17 mouse cellular contexts compared by ENCODE assay signal in the genomic region with DNA sequence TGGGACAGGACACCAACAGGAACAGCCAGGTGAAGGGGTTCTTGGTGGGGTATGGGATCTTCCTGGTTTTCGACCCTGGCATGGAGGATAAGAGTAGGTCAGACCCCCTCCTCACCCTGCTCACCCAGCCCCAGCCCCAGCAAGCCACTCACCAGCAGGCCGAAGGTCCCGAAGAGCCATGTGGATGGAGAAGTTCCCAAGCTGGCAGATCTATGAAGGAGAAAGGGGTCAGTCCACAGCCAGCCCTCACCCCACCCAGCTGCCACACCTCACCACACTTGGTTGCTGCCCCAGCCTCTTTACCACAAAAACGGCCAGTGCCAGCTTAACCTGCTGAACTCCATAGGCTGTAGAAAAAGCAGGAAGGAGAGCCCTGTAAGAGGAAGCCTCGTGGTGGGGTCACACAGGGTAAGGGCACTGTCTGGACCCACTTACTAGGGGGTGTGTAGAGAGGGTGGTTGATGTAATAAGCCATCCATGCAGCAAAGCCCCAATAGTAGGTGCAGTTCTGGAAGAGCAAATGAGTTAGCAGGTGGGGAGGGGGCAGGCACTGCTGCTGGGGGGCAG. TPM values are rescaled to one million over a fixed set of nuclear protein-coding genes. Genes with fewer than 3 reads are reported as not detected.
A peak's percentile ranks its signal among the peaks of the same experiment; 100 is the strongest.
DNase-seq lines count a peak whose midpoint lies in the region; ATAC-seq lines count a peak whose summit lies in the region.
"Had no signal": no experiment of that assay in that cellular context is flagged by ENCODE, and none has a peak within 500 bp of the region (broad histone marks: within the 10 kb centered on the region; RNA-seq: fewer than 3 reads in every experiment).

No protein-coding gene starts in this region.

- no peak overlapping the region for H3K27ac ChIP-seq in heart, embryonic 13.5 days (replicated peaks)
- H3K27ac ChIP-seq: limb, embryonic 12.5 days had no signal

- no peaks in the 10 kb centered on the region for H3K27me3 ChIP-seq in heart, embryonic 13.5 days (replicated peaks)
- H3K27me3 ChIP-seq: heart, embryonic 15.5 days; limb, embryonic 12.5 days had no signal

- peak; percentile 4 for DNase-seq in adrenal gland, adult 2 months
- DNase-seq in adrenal gland, postnatal 25 days: no peak
- no peak for DNase-seq in heart, postnatal 36 days
- peak; percentile 7 to 13 for DNase-seq in spleen, postnatal 10 days (ENCODE audit: low spot score in 2 of 2)
- no peak for DNase-seq in spleen, adult 12 weeks (ENCODE audit: low spot score)
- no peak for DNase-seq in urinary bladder, adult 18-20 months (ENCODE audit: low spot score in 2 of 2)
- DNase-seq: forebrain, postnatal 0 days had no signal

- no peak for ATAC-seq in heart, embryonic 13.5 days (ENCODE audit: extremely low read depth, insufficient number of reproducible peaks, low FRiP score, low TSS enrichment)
- peak; percentile 19; the same call in 1 of the 2 replicates for ATAC-seq in megakaryocyte, adult 5-6 weeks (ENCODE audit: poor library complexity, severe bottlenecking)
- ATAC-seq: forebrain, postnatal 0 days had no signal

- H3K4me1 ChIP-seq in heart, embryonic 13.5 days: peaks cover 64% of the 10 kb centered on the region

- 0 out of 2 replicates have a peak overlapping the region, but pooled peaks have one; percentile 50 for H3K9ac ChIP-seq in heart, embryonic 13.5 days
- H3K9ac ChIP-seq: forebrain, postnatal 0 days; heart, embryonic 15.5 days; limb, embryonic 12.5 days had no signal

- intact Hi-C loops in heart, postnatal 36 days (cut with DNase I): no loop called here

- no peak overlapping the region for H3K4me2 ChIP-seq in heart, embryonic 13.5 days
- H3K4me2 ChIP-seq: heart, embryonic 15.5 days; limb, embryonic 12.5 days had no signal

- no peaks in the 10 kb centered on the region for H3K9me3 ChIP-seq in heart, embryonic 13.5 days
- H3K9me3 ChIP-seq: heart, embryonic 15.5 days; limb, embryonic 12.5 days had no signal

- 86% methylated on average over 5 of the region's 5 CpGs for WGBS in heart, embryonic 13.5 days

- peaks cover 50% of the 10 kb centered on the region for H3K36me3 ChIP-seq in heart, embryonic 13.5 days

- no peak overlapping the region for H3K4me3 ChIP-seq in heart, embryonic 13.5 days
- H3K4me3 ChIP-seq: heart, embryonic 15.5 days; limb, embryonic 12.5 days had no signal

RNA-seq across cellular contexts. Expression of a gene that starts 5.9 kb away (rescaled TPM):
- total RNA-seq in adrenal gland, adult 2 months (2021): 100 to 1,000 TPM; 209 to 258 TPM
- 402 and 495 TPM in 2 replicates for polyA plus RNA-seq in adrenal gland, adult 2 months (2012; rRNA removed)
- 223 and 229 TPM in 2 replicates for total RNA-seq in adrenal gland, postnatal 25 days (2021)
- polyA plus RNA-seq in heart, embryonic 13.5 days (2015; fragmentation: Nextera tagmentation; extraction: Ambion mirVana): 524 and 602 TPM in 2 replicates
- total RNA-seq in heart, postnatal 36 days (2021): 100 to 1,000 TPM; 712 to 745 TPM
- 132 and 161 TPM in 2 replicates for total RNA-seq in megakaryocyte, adult 5-6 weeks (2015)
- total RNA-seq in megakaryocyte, adult 5-6 weeks (2017): 205 and 227 TPM in 2 replicates

RNA-seq across cellular contexts. Expression of a gene that starts 35.4 kb away (rescaled TPM):
- 100 to 1,000 TPM; 409 to 723 TPM for total RNA-seq in adrenal gland, adult 2 months (2021)
- polyA plus RNA-seq in adrenal gland, adult 2 months (2012; rRNA removed): 1,113 and 1,272 TPM in 2 replicates
- total RNA-seq in adrenal gland, postnatal 25 days (2021): 582 and 661 TPM in 2 replicates
- polyA plus RNA-seq in heart, embryonic 13.5 days (2015; fragmentation: Nextera tagmentation; extraction: Ambion mirVana): 438 and 474 TPM in 2 replicates
- 100 to 1,000 TPM; 431 to 554 TPM for total RNA-seq in heart, postnatal 36 days (2021)
- total RNA-seq in megakaryocyte, adult 5-6 weeks (2015): 282 and 314 TPM in 2 replicates
- 248 and 255 TPM in 2 replicates for total RNA-seq in megakaryocyte, adult 5-6 weeks (2017)

RNA-seq across cellular contexts. Expression of a gene that starts 35.7 kb away (rescaled TPM):
- 10 to 100 TPM; 21.8 to 61.9 TPM for total RNA-seq in adrenal gland, adult 2 months (2021)
- 21.8 and 27.3 TPM in 2 replicates for polyA plus RNA-seq in adrenal gland, adult 2 months (2012; rRNA removed)
- total RNA-seq in adrenal gland, postnatal 25 days (2021): 27.7 and 28.0 TPM in 2 replicates
- 41.4 and 47.4 TPM in 2 replicates for polyA plus RNA-seq in heart, embryonic 13.5 days (2015; fragmentation: Nextera tagmentation; extraction: Ambion mirVana)
- 10 to 100 TPM; 10.7 to 16.0 TPM for total RNA-seq in heart, postnatal 36 days (2021)
- total RNA-seq in megakaryocyte, adult 5-6 weeks (2015): 40.0 and 40.7 TPM in 2 replicates
- total RNA-seq in megakaryocyte, adult 5-6 weeks (2017): 26.4 and 34.4 TPM in 2 replicates

RNA-seq across cellular contexts. Expression of a gene that starts 36.7 kb away (rescaled TPM):
- total RNA-seq in adrenal gland, adult 2 months (2021): not detected
- not detected in 2 replicates for polyA plus RNA-seq in adrenal gland, adult 2 months (2012; rRNA removed)
- not detected in 2 replicates for total RNA-seq in adrenal gland, postnatal 25 days (2021)
- polyA plus RNA-seq in heart, embryonic 13.5 days (2015; fragmentation: Nextera tagmentation; extraction: Ambion mirVana): not detected in 2 replicates
- total RNA-seq in heart, postnatal 36 days (2021): not detected
- total RNA-seq in megakaryocyte, adult 5-6 weeks (2015): not detected in 2 replicates
- not detected in 2 replicates for total RNA-seq in megakaryocyte, adult 5-6 weeks (2017)
- total RNA-seq: adrenal gland, adult 8-10 months; forebrain, postnatal 0 days; gastrocnemius, postnatal 25 days; layer of hippocampus, postnatal 25 days; monocyte, adult 5-6 weeks had no signal
- polyA plus RNA-seq: forebrain, postnatal 0 days; heart, embryonic 15.5 days; limb, embryonic 12.5 days; lung, embryonic 16.5 days; neural tube, embryonic 14.5 days had no signal

Comparison
In these comparisons a context has a peak if more than half of its experiments do, and no peak if none do; other contexts are left out.
1. DNase-seq: peak in adrenal gland, adult 2 months (single experiment) and spleen, postnatal 10 days (2 of 2); none in adrenal gland, postnatal 25 days (single experiment), heart, postnatal 36 days (0 of 2), spleen, adult 12 weeks (single experiment) and urinary bladder, adult 18-20 months (0 of 2).